Mouse (Mus musculus): Measurements from ENCODE around the gene Dppa5a.
A peak's percentile ranks its signal among the peaks of the same experiment; 100 is the strongest.
"Not testable (repeated sequence)": the region's sequence is repeated elsewhere in the genome, so short reads cannot be mapped to it uniquely, and the experiment has no call there.

Dppa5a gene

GRCm38 (mm10) chr9:78367959-78368358 lies at the start of gene Dppa5a:
Gene Dppa5a, minus strand, starts transcription at chr9:78368177.
- not testable (repeated sequence) for DNase-seq

GRCm38 (mm10) chr9:78401596-78401995 lies 33.6 kb upstream of the Dppa5a start:
- no peak for DNase-seq

- DNase-seq = no peak
Measured at GRCm38 (mm10) chr9:78400570-78400969, 32.6 kb upstream of the Dppa5a start.

- DNase-seq = no peak
Measured at GRCm38 (mm10) chr9:78396517-78396916, 28.5 kb upstream of the Dppa5a start.

GRCm38 (mm10) chr9:78395630-78396351 lies 27.8 kb upstream of the Dppa5a start, which contains the start of gene Ddx43:
Gene Ddx43, plus strand, starts transcription at chr9:78395777.
- peak; percentile 24 for DNase-seq

GRCm38 (mm10) chr9:78395244-78395629 lies 27.3 kb upstream of the Dppa5a start:
- no peak for DNase-seq

- no peak for DNase-seq
Measured at GRCm38 (mm10) chr9:78394602-78395001, 26.6 kb upstream of the Dppa5a start.

GRCm38 (mm10) chr9:78393741-78394140 lies 25.8 kb upstream of the Dppa5a start:
- no peak for DNase-seq

- DNase-seq = no peak
Measured at GRCm38 (mm10) chr9:78389981-78390380, 22.0 kb upstream of the Dppa5a start.

GRCm38 (mm10) chr9:78386947-78387346 lies 19.0 kb upstream of the Dppa5a start:
- DNase-seq = no peak

GRCm38 (mm10) chr9:78385893-78386292 lies 17.9 kb upstream of the Dppa5a start:
- DNase-seq = peak; percentile 15

GRCm38 (mm10) chr9:78378113-78378785 lies 10.3 kb upstream of the Dppa5a start, which contains the start of gene Ooep:
Gene Ooep, minus strand, starts transcription at chr9:78378725.
- DNase-seq = no peak

- DNase-seq = no peak
Measured at GRCm38 (mm10) chr9:78377546-78377945, 9.6 kb upstream of the Dppa5a start.

GRCm38 (mm10) chr9:78375486-78375885 lies 7.5 kb upstream of the Dppa5a start:
- no peak for DNase-seq

GRCm38 (mm10) chr9:78374885-78375389 lies 7.0 kb upstream of the Dppa5a start:
- no peak for DNase-seq

GRCm38 (mm10) chr9:78374397-78374796 lies 6.4 kb upstream of the Dppa5a start:
- DNase-seq = no peak

GRCm38 (mm10) chr9:78372827-78373504 lies 5.0 kb upstream of the Dppa5a start:
- DNase-seq = no peak

GRCm38 (mm10) chr9:78371441-78371840 lies 3.5 kb upstream of the Dppa5a start:
- DNase-seq = no peak

- DNase-seq = no peak
Measured at GRCm38 (mm10) chr9:78369786-78370185, 1.8 kb upstream of the Dppa5a start.

- no peak for DNase-seq
Measured at GRCm38 (mm10) chr9:78369349-78369748, 1.4 kb upstream of the Dppa5a start.

GRCm38 (mm10) chr9:78368671-78369293 lies 805 bp upstream of the Dppa5a start:
- no peak for DNase-seq

GRCm38 (mm10) chr9:78365850-78366544 lies 2.0 kb downstream of the Dppa5a start:
- no peak for DNase-seq

Data from lung, postnatal 14 days (tissue).